Mouse (Mus musculus) lung, postnatal 4 days (tissue): ENCODE measurements around the gene Rfc1.
"Not testable (repeated sequence)": the region's sequence is repeated elsewhere in the genome, so short reads cannot be mapped to it uniquely, and the experiment has no call there.

Experiments
- DNase-seq, 2 experiments: peaks; one replicate each; pipeline ENCODE4 v3.0.0; 2021

Gene Rfc1

DNA sequence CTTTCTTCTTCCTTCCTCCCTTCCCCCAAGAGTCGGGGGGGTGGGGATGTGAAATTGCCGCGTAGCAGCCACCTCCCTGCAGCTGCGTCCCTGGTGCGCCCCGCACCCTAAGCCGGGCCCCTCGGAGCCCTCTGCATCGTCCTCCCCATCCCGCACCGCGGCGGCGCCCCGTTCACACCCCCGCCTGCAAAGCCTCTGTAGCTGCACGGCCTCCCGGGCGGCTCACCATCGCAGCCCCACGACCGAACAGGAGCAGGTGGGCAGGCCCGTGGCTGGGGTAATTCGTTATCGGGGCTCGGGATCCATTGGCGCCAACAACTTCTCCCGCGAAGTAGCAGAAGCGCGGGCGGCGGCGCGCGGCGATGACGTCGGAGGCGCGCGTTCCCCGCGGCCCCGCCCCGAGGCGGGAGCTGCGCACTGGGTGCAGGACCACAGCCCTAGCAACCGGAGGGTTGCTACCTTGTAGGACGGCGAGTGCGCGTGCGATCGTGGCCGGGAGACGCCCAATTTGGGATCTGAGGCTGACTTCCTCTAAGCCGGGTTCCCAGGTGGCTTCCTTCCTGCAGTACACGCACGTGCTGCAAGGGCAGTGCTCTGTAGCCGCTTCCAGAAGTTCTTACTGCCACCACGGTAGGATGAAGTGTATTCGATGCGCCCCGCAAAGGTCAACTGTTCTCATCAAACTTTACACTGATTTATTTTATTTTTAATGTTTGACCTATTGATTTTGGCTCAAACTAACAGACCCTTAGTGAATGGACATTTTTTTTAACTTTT is at the start of gene Rfc1:
Rfc1 (minus strand) TSS at position 373 of the 777 bp plus-strand sequence.
- DNase-seq = peak; percentile 89 to 93

DNA sequence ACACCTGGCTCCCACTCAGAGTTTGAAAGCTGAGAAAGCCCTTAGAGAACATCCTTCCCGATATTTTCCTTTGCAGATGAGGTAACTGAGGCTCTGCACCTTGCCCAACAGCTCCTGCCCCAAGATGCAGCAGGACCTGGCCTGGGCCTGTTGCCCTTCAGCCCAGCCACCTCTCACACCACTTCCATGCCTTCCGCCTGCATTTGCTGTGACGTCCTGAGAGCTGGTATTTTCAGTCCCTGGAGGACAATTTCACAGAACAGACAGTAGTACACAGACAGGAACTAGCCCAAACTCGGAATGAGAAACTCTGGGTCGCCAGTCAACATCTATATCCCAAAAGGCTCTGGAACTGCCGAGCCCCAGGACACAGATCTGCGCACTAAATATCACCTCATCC is 39.3 kb upstream of the Rfc1 start:
- DNase-seq = no peak

DNA sequence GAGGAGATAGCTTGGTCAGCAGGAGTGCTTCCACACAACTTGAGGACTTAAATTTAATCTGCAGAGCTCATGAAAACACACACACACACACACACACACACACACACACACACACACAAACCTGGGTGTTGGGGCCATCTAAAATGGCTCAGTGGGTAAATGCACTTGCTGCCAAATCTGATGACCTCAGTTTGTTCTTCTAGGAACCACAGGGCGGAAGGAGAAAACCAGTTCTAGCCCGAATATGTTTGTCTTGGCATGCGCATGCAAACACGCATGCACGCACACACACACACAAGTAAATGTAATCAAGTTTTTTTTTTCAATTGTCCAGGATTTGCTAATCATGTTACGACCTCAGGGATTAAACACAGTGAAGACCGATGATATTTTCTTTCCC is 36.1 kb upstream of the Rfc1 start:
- no peak for DNase-seq

DNA sequence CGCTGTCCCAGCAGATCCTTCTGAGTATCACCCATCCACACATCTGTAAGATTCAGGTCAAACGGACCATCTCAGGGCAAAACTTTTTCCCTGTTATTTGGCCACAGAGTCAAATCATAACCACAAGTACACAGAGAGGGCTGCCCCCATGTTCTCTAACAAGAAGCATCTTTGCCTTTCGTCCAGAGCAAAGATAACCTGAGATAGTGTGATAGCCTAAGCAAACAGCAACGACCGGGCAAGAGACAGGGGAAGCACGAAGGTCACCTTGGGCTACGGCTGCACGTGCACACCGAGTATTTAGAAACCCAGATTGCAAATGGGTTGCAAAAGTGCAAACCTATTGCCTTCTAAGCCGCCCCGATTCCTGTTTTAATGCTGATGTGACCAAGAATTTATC is 32.4 kb upstream of the Rfc1 start:
- DNase-seq = no peak

DNA sequence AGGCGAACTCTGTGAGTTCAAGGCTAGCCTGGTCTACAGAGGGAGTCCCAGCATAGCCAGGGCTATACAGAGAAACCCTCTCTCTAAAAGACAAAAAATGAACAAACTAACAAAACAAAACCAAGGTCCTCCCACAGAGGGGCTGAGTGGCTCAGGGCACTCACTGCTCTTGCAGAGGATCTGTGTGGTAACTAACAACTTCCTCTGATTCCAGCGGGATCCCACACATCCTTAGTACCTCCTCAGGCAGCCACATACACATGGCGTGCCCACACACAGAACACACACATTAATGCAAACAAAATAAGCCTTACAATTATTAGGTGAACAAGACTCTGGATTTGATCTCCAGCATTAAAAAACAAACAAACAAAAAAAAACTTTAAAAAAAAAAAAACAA is 22.3 kb upstream of the Rfc1 start:
- DNase-seq = no peak

DNA sequence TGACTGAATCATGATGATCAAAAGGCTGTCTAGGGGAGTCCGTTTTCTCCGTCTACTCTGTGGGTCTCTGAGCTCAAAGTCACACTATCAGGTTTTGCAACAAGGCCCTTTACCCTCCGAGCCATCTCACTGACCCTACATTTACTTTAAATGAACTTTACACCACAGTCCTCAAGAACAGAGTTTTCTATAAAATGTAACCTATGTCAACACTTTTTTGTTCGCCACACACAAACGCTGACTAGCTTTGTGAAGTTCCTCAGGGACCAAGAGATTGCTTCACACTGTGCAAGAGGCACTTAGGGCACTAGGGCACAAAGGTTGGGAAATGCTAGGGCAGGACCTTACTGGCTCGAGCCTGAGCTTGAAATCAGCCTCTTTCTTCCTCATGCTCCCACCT is 21.4 kb upstream of the Rfc1 start:
- peak; percentile 62 to 67 for DNase-seq

DNA sequence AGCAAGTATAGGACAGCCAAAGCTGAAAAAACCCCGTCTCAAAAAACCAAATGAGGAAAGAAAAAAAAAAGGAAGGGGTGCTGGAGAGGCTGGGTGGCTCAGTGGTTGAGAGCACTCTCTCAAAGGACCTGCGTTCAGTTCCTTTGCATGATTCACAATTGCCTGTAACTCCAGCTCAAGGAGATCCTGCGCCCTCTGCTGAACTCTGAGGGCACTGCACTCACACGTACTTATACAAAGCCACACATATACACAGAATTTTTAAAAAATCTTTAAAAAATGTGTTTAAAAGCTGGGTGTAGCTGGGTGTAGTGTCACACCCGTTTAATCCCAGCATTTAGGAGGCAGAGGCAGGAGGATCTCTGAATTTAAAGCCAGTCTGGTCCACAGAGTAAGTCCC is 19.5 kb upstream of the Rfc1 start:
- no peak for DNase-seq

DNA sequence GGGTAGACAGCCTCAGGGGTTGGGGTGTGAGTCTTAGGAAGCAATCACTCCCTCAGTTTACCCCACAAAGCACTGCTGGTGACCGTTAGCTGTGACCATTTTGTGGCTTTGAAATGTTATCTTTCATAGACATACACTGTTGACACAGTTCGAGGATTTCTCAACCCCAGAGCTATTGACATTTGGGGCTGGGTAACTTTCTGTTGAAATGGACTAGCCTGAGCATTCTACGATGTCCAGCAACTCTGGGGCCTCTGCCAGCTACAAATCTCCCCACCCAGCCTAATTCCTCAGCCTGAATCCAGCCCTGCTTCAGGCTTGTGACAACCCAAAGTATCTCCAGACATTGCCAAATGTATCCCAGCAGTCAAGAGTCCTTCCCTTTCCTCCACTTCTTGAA is 18.6 kb upstream of the Rfc1 start:
- DNase-seq = peak; percentile 15 to 30

DNA sequence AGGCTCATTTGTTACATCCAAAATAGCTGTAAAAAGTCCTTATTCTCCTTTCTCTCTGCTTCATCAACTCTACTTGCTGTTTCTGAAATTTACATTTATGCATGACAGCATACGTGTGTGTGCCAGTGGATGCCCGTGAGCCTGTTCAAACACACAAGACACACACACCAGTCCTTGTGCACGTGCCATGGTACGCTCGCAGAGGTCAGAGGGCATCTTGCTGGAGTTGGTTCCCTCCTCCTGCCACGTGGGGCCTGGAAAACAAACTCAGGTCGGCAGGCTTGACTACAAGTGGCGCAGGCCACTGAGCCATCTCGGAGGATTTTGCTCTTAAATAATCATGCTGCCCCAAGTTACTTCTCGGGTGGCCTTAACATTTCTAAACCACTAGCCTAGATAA is 15.0 kb upstream of the Rfc1 start:
- DNase-seq = no peak

DNA sequence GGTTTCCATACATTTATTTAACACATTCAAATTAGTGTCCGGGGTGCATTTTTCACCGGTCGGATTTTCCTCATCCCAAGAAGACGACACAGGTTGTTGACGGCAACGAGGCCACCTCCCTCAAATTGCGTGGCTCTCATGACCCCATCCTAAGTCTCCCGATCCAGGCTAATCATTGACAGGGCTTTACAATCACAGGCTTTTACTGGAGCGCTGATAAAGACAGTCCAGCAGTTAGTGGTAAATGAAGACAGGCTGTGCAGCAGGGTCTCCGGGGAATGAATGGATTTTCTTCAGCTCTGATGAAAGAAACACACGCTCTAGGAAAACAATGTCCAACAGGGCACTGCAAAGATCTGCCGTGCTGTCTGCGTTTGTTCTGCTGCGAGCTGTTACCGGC is 12.7 kb upstream of the Rfc1 start, which contains the start of gene Klb:
Klb (plus strand) TSS at position 147 of the 400 bp plus-strand sequence.
- no peak for DNase-seq

DNA sequence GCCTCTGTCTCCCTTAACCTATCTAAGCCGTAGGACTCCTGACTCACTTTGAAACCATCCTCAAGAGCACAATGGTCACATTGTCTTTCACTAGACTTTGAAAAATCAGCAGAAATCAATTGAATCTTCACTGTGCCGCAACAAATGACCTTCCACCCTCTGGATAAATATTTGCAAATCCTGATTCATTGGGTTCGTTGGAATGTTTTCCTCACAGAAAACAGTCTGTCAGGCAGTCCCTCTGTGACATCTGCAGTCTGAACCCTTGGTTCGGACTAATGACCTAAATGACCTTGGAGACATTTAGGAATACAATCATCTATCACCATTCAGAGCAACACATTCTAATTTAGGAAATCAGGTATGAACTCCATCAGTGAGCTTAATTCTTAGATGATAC is 4.7 kb upstream of the Rfc1 start:
- no peak for DNase-seq

DNA sequence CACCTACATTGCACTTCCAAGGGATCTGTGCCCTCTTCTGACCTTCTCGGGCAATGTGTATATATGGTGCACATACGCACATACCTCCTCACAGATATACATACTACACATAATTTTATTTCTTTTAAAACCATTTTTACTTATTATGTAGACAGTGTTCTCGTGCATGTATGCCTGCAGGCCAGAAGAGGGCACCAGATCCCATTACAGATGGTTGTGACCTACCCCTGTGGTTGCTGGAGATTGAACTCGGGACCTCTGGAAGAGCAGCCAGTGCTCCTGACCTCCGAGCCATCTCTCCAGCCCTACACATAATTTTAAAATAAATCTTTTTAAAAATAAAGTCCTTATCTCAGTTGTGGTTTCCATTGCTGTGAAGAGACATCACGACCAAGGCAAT is 2.9 kb upstream of the Rfc1 start:
- DNase-seq = no peak

DNA sequence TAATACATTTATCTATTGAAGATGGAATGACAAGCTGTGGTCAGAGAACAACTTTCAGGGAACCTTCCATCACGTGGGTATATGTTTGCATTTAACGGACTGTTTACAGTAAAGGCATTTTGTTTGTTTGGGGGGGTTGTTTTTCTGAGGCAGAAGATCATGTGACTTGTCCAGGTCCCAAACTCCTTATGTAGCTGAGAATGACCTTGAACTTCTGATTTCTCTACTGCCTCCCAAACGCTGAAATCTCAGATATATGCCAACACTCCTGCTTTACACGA is 545 bp upstream of the Rfc1 start:
- no peak for DNase-seq

DNA sequence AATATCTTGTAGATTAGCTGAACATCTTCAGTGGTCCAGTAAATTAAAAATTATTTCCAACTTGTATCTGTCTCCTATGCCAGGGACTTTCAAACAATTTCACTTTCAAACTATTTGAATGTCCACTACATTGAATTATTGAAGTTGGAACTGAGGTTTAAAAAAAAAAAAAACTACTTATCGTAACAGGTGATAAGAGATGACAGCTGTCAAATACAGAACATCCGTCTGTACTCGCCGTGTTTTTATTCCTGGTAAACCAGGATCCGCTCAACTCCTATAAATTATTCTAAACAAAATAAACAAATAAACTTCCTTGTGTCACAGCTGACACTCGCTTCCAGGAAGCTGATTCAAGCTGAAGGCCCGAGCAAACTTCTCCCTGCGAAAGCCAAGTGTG is 682 bp downstream of the Rfc1 start:
- DNase-seq = no peak

DNA sequence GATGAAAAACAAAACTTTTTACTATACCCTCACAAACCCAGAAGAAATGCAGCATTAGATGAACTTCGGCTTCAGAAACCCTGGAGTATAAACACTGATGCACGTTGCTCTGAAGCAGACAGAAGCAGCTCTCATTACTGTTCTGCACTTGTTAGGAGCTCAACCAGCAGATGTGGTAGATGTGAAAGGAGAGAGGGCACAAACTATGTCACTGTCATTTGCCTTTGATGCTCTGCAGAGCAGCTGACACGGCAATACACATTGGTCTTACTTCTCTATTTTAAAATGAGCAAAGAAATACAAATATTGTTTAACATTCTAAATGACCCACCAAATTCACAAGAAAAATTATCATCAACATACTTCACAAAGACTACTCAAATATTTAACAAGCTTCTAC is 5.5 kb downstream of the Rfc1 start:
- DNase-seq = no peak

DNA sequence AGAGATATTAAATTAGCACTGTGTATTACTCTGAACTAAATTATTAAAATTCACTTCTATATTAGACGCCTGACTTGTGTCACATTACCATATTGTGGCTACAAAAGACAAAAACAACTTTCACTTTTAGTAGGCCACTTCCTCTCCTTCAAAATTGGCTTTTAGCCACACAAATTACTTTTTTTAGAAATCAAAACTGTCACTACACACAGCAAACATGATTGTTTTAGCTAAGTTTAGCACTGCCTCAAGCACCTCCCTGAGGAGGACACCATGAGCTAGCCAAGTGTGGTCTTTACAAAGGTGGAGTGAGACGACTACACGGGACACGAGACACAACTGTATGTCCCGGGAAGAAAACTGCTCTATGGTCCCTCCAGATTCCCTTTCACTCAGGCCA is 9.3 kb downstream of the Rfc1 start:
- no peak for DNase-seq

DNA sequence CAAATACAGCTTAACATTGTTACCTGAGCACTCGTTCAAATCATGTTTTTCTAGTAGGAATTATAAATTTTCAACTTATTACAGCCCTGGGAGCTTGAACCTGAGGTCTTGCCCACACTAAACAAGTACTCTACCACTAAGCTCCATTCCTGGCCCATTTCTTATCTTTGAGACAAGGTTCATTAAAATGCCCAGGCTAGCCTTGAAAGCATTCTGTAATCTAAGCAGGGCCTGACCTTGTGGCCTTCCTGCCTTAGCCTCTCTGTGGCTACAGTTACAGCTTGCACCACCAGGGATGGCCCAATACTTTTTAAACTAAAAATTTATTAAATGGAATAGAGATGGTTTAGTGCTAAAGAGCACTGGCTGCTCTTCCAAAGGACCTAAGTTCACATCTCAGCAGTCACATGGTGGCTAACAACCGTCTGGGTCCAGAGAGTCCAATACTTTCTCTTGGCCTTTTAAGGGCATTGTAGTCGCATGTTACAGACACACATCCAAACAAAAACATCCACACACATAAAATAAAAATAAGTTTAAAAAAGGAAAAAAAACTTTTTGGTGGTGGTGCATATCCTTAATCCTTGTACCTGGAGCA is 10.6 kb downstream of the Rfc1 start:
- DNase-seq = no peak

DNA sequence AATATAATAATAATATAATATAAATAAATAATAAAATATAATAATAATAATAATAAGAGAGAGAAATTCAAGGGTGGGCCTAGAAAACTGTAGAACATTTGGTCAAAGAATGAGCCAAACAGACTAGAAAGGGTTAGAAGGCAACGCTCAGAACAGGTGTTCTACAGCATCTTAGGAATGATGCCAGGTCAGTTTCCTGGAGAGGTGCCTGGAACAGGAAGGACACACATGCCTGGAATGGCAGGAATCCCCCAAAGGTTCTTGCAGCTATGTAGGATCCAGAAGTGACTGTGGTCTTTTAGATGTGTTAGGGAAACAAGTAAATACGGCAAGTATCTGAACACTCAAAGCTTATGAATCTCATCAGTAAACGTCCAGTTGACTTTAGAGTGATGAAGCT is 11.2 kb downstream of the Rfc1 start:
- no peak for DNase-seq

DNA sequence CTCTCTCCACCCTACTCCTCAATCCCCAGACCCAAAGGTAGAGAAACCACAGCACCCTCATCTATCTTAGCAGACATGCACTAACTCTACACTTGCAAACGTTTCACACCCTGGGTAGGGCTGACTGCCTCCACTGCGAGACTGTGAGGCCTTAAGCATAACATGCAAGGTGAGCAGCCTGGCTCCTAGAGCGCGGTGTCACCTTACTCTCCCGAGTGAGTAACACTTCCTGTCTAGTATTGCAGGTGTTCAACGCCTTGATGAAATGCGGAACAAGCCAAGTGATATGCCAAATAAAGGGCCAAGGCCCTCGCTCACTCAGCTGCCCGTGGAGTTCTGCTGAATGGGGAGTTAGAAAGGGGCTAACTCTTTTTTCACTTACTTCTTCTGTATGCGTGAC is 13.3 kb downstream of the Rfc1 start:
- DNase-seq = peak in 1 of 2 experiments; percentile 23

DNA sequence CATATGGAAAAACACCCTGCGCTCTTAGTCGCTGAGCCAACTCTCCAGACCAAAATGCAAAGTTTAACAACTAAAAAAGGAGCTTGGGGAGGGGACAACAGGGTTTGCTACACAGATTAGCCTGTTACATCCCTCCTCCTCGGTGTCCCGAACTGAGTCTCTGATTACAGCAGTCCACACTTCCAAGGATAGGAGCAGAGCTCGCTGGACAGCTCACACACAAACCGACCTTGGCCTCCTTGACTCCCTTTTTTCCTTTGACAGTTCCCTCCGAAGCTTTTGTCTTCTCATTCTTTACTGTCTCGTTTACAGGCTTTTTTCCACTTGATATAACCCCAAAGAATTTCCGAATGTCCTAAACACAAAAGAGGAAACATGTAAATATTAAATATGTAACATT is 16.3 kb downstream of the Rfc1 start:
- no peak for DNase-seq

DNA sequence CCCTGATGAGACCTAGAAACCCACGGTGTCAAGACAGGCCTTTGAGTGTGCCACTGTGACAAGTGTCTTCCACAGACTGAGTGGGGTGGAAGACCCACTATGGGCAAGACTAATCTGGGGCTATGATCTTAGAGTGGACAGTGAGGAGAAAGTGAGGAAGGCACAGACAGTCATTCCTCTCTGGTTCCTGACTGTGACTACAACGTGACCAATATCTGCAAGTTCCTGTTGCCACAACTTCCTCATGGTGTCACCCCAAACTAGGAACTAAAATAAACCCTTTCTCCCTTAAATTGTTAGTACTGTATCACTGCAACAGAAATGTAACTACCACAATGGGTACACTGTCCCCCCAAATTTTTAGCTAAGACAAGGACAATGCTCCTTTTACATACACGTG is 26.6 kb downstream of the Rfc1 start:
- DNase-seq = no peak

DNA sequence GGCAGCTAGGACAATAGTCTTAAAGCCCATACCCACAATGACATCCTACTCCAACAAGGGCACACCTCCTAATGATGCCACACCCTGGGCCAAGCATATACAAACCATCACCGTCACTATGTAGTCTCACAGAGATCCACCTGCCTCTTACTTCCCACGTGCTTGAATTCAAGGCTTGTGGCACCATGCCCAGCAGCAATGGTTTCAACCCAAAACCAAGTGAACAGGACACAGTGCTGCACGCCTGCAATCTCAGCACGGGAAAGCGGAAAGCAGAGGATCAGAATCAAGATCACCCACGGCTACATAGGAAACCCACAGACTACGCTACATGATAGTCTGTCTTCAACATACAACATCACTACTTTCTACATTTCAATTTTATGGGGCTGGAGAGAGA is 27.3 kb downstream of the Rfc1 start:
- DNase-seq = no peak

DNA sequence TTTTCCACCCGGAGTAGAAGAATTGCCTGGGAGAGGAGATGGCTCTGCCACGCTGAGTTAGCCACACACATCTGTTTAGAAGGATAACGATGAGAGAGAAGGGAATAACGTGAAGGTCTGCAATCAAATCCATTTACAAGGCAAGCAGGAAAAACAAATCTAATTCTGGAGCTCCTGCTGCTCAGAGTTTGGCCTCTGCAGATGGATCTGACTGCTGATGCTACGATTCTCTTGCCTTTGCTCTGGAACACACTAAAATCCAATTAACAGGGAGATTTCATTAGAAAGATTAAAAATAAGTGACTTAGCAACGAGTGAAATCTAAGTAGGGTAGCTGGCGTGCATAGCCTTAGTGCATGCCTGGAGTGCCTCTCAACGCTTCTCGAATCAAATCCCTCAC is 30.0 kb downstream of the Rfc1 start:
- no peak for DNase-seq

DNA sequence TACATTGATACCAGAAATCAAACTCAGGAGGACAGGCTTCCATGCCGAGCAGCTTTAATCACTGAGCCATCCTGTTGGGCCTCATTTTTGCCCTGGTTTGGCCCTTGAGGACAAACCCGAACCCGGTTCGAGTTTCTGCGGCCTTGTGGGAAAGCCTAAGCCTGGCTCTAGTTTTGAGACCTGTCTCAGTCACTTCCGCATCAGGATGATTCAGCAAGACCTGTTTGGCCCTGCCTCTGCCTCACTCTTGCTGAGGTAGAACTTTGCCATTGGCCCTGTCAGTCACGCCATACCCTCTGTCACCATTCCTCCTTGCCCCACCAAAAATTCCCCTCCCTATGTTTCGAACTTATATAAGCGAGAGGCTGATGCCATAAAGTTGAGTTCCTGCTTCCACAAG is 35.3 kb downstream of the Rfc1 start:
- no peak for DNase-seq

DNA sequence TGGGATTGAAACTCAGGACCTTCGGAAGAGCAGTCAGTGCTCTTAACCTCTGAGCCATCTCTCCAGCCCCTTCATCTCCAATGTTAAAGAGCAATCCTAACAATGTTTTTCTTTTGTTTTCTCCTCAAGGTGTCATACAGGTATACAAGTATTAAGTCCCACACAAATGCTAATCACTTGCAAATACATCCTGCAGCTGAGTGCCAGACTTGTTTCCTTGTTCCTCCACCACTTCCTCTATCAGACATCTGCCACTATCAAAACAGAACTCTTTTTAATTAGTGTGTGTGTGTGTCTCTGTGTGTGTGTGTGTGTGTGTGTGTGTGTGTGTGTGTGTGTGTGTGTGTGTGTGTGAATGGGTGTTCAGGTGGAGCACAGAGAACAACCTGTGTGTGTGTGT is 35.8 kb downstream of the Rfc1 start:
- not testable (repeated sequence) for DNase-seq
